Mouse (Mus musculus) neutrophil, adult 83 days (primary cell): ENCODE measurements around the gene Havcr2. TPM values are rescaled to one million over a fixed set of nuclear protein-coding genes. Genes with fewer than 3 reads are reported as not detected.

ENCODE experiments used
- total RNA-seq, 2 experiments: library from RNA; stranded (reverse); gene quantifications; one replicate each; pipeline ENCODE4 v1.2.4; 2023

Havcr2 gene
- total RNA-seq = under 1 TPM; 0.44 to 0.53 TPM

GRCm38 (mm10) chr11:46454453-46455045 is at the start of gene Havcr2:
TSS of gene Havcr2 (plus strand) at chr11:46454935.

GRCm38 (mm10) chr11:46436760-46437458 is 17.8 kb upstream of the Havcr2 start, which contains the start of gene Med7:
TSS of gene Med7 (plus strand) at chr11:46436925.

GRCm38 (mm10) chr11:46523912-46524311 is 69.2 kb downstream of the Havcr2 start, which contains the start of gene Gm12169:
TSS of gene Gm12169 (plus strand) at chr11:46524212.

Other genes with a start within 250 kb of the Havcr2 start
- not detected for gene Fndc9, start 219.4 kb upstream of the Havcr2 start, total RNA-seq
- gene Cyfip2, start 142.1 kb upstream of the Havcr2 start, total RNA-seq = 100 to 1,000 TPM; 186 to 192 TPM
- 1 to 10 TPM; 2.1 TPM for gene Itk, start 65.4 kb upstream of the Havcr2 start, total RNA-seq
- gene Fam71b, start 58.4 kb upstream of the Havcr2 start, total RNA-seq = 1 to 10 TPM in 1 of 2 experiments, under 1 TPM in 1; 0.93 to 1.8 TPM
- gene Med7, start 18.0 kb upstream of the Havcr2 start, total RNA-seq = 10 to 100 TPM; 32.0 to 43.4 TPM
- not detected for gene Gm12169, start 69.3 kb downstream of the Havcr2 start, total RNA-seq
- gene BC053393, start 116.6 kb downstream of the Havcr2 start, total RNA-seq = not detected
- gene Dppa1, start 174.3 kb downstream of the Havcr2 start, total RNA-seq = not detected